Mouse (Mus musculus): Measurements from ENCODE around the gene Grik1. TPM values are rescaled to one million over a fixed set of nuclear protein-coding genes. Genes with fewer than 3 reads are reported as not detected.

Grik1 gene
- polyA plus RNA-seq, 1 experiment from 2014 or later, result 0.39 TPM

DNA sequence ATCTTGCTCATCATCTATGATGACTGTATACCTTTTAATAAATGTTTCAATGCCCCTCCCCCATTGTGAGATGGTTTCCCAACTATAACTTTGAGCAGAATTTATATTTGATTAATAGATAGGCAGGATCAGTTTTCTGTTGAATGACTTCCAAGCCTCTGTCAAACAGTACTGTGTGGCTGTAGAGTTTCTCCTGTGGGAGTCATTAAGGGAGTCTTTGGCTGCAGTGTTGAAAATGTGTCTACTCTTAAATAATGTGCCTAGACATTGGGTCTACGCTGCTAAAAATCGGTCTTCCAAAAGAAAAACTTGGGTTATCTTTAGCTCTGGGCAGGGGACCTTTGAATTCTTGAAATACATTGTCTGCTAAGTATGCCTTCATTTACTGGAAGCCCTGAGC lies 414.1 kb downstream of the Grik1 start:
- no peaks in the 10 kb centered on the region for H3K27me3 ChIP-seq (ENCODE audit: insufficient read depth, low read length)
- no peak for TF ChIP-seq CTCF (IDR thresholded peaks at IDR 0.05; ENCODE audit: low read depth)
- 28% methylated on average over 2 of the region's 2 CpGs for WGBS
- peak; percentile 68 for DNase-seq
- no peaks in the 10 kb centered on the region for H3K36me3 ChIP-seq (ENCODE audit: insufficient read depth)
- no peak overlapping the region for H3K4me3 ChIP-seq (ENCODE audit: low read depth, low read length)
- no peak overlapping the region for H3K4me2 ChIP-seq
- H3K27ac ChIP-seq (ENCODE audit: low read depth), result no peak overlapping the region
- ATAC-seq (ENCODE audit: insufficient read depth), result peak; percentile 91; the same call in 1 of the 2 replicates
- no peak overlapping the region for H3K9ac ChIP-seq
- no peaks in the 10 kb centered on the region for H3K4me1 ChIP-seq (ENCODE audit: insufficient read depth)
- no peaks in the 10 kb centered on the region for H3K9me3 ChIP-seq (ENCODE audit: low read depth, low read length)

DNA sequence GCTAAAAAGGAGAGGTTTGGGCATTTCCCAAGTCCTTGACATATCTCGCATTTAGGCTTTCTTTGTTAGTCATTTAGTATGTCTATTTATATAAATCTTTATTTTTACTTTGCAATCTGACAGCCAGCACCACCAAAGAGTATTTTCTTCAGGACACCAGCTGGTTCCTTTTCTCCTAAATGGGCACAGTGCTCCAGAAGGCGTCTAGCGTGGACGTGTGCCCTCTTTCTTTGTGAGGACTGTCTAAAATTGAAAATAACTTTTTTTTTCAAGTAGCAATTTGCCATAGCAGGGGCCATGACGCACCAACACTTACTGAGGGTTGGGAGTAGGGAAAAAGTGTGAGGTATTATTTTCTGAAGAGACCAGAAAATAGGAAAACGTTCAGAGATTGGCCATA lies 425.5 kb downstream of the Grik1 start:
- Histone ChIP-seq H3K27ac (ENCODE audit: low read depth) (no peak overlapping the region), H3K9ac (no peak overlapping the region), H3K9me3 (ENCODE audit: low read depth, low read length) (no peaks in the 10 kb centered on the region), H3K4me3 (ENCODE audit: low read depth, low read length) (no peak overlapping the region), H3K27me3 (ENCODE audit: insufficient read depth, low read length) (no peaks in the 10 kb centered on the region), H3K36me3 (ENCODE audit: insufficient read depth) (no peaks in the 10 kb centered on the region), H3K4me1 (ENCODE audit: insufficient read depth) (no peaks in the 10 kb centered on the region), H3K4me2 (no peak overlapping the region)
- ATAC-seq (ENCODE audit: insufficient read depth) (no peak), DNase-seq (no peak)
- no peak for TF ChIP-seq CTCF (IDR thresholded peaks at IDR 0.05; ENCODE audit: low read depth)
- WGBS, result 77% methylated on average over 6 of the region's 6 CpGs

DNA sequence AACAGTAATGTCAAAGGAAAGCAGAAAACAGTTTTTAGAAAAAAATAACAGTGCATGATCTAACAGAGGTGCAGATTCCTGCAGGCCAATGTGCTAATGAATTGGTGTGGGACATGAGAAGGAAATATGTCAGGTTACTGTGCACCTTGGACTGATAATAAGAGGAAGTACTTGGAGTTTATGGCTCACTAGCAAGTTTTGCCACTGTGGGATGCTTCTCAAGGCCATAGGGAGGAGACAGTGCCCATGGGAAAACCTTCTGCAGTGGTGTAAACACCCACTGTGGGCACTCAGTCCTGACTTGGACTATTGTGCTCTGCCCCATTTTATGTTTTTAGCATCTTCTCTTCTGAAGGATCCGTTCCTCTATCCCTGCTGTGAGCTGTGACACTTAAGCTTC lies 428.3 kb downstream of the Grik1 start:
- DNase-seq (no peak), ATAC-seq (ENCODE audit: insufficient read depth) (no peak)
- Histone ChIP-seq H3K9me3 (ENCODE audit: low read depth, low read length) (no peaks in the 10 kb centered on the region), H3K4me1 (ENCODE audit: insufficient read depth) (no peaks in the 10 kb centered on the region), H3K9ac (no peak overlapping the region), H3K4me3 (ENCODE audit: low read depth, low read length) (no peak overlapping the region), H3K36me3 (ENCODE audit: insufficient read depth) (no peaks in the 10 kb centered on the region), H3K4me2 (no peak overlapping the region), H3K27me3 (ENCODE audit: insufficient read depth, low read length) (no peaks in the 10 kb centered on the region), H3K27ac (ENCODE audit: low read depth) (no peak overlapping the region)
- WGBS, result 69% methylated on average over 1 of the region's 1 CpGs
- no peak for TF ChIP-seq CTCF (IDR thresholded peaks at IDR 0.05; ENCODE audit: low read depth)

GRCm38 (mm10) chr16:87853451-87854085 lies 436.5 kb downstream of the Grik1 start:
- Histone ChIP-seq H3K4me2 (no peak overlapping the region), H3K4me1 (ENCODE audit: insufficient read depth) (no peaks in the 10 kb centered on the region), H3K36me3 (ENCODE audit: insufficient read depth) (no peaks in the 10 kb centered on the region), H3K27me3 (ENCODE audit: insufficient read depth, low read length) (no peaks in the 10 kb centered on the region), H3K9ac (no peak overlapping the region), H3K4me3 (ENCODE audit: low read depth, low read length) (no peak overlapping the region), H3K9me3 (ENCODE audit: low read depth, low read length) (no peaks in the 10 kb centered on the region), H3K27ac (ENCODE audit: low read depth) (no peak overlapping the region)
- 88% methylated on average over 3 of the region's 3 CpGs for WGBS
- ATAC-seq (ENCODE audit: insufficient read depth), result no peak
- DNase-seq, result no peak
- no peak for TF ChIP-seq CTCF (IDR thresholded peaks at IDR 0.05; ENCODE audit: low read depth)

GRCm38 (mm10) chr16:87851550-87851949 lies 438.5 kb downstream of the Grik1 start:
- Histone ChIP-seq H3K9ac (no peak overlapping the region), H3K4me1 (ENCODE audit: insufficient read depth) (no peaks in the 10 kb centered on the region), H3K27me3 (ENCODE audit: insufficient read depth, low read length) (no peaks in the 10 kb centered on the region), H3K4me2 (no peak overlapping the region), H3K36me3 (ENCODE audit: insufficient read depth) (no peaks in the 10 kb centered on the region), H3K27ac (ENCODE audit: low read depth) (no peak overlapping the region), H3K4me3 (ENCODE audit: low read depth, low read length) (no peak overlapping the region), H3K9me3 (ENCODE audit: low read depth, low read length) (no peaks in the 10 kb centered on the region)
- DNase-seq (no peak), ATAC-seq (ENCODE audit: insufficient read depth) (no peak)
- no peak for TF ChIP-seq CTCF (IDR thresholded peaks at IDR 0.05; ENCODE audit: low read depth)
- 75% methylated on average over 2 of the region's 2 CpGs for WGBS

GRCm38 (mm10) chr16:87848799-87849198 lies 441.3 kb downstream of the Grik1 start:
- H3K9me3 ChIP-seq (ENCODE audit: low read depth, low read length), result no peaks in the 10 kb centered on the region
- no peak overlapping the region for H3K27ac ChIP-seq (ENCODE audit: low read depth)
- no peaks in the 10 kb centered on the region for H3K4me1 ChIP-seq (ENCODE audit: insufficient read depth)
- ATAC-seq (ENCODE audit: insufficient read depth), result no peak
- no peak overlapping the region for H3K4me3 ChIP-seq (ENCODE audit: low read depth, low read length)
- WGBS, result 92% methylated on average over 3 of the region's 3 CpGs
- H3K27me3 ChIP-seq (ENCODE audit: insufficient read depth, low read length), result no peaks in the 10 kb centered on the region
- no peak overlapping the region for H3K4me2 ChIP-seq
- no peak for DNase-seq
- no peak for TF ChIP-seq CTCF (IDR thresholded peaks at IDR 0.05; ENCODE audit: low read depth)
- no peaks in the 10 kb centered on the region for H3K36me3 ChIP-seq (ENCODE audit: insufficient read depth)
- H3K9ac ChIP-seq, result no peak overlapping the region

Other genes starting within 250 kb of the Grik1 start
- not detected in 2 replicates for gene Cldn17, start 216.7 kb upstream of the Grik1 start, polyA plus RNA-seq (2014; fragmentation: Nextera tagmentation; extraction: Ambion mirVana)

All from lung, embryonic 14.5 days (tissue).